Mouse (Mus musculus) midbrain, embryonic 13.5 days (tissue): ENCODE measurements around the gene Aif1. TPM values are rescaled to one million over a fixed set of nuclear protein-coding genes. Genes with fewer than 3 reads are reported as not detected.

Experiments used
- ATAC-seq: fragments of 200-750 bp; cut with Nextera tagmentation; 2 replicates; pipeline ENCODE4 v1.8.0; 2017; ENCODE audit warnings: mild to moderate bottlenecking, moderate TSS enrichment, moderate library complexity
- H3K27ac ChIP-seq: fragments of 300-500 bp; sonication (generic); 2 replicates; pipeline ENCODE4 v1.5.1; 2015; ENCODE audit warnings: inconsistent platforms, mild to moderate bottlenecking, moderate library complexity
- H3K27me3 ChIP-seq: fragments of 300-500 bp; sonication (generic); 2 replicates; pipeline ENCODE4 v1.6.1; 2015; ENCODE audit warnings: mild to moderate bottlenecking, inconsistent platforms
- H3K36me3 ChIP-seq: fragments of 300-500 bp; sonication (generic); 2 replicates; pipeline ENCODE4 v1.6.1; 2015; ENCODE audit warnings: mild to moderate bottlenecking, inconsistent platforms
- H3K4me1 ChIP-seq: fragments of 300-500 bp; sonication (generic); replicated peaks from 2 replicates; pipeline ENCODE4 v1.6.1; 2015; ENCODE audit warnings: inconsistent platforms
- H3K4me2 ChIP-seq: fragments of 300-500 bp; sonication (generic); replicated peaks from 2 replicates; pipeline ENCODE4 v1.6.1; 2015; ENCODE audit warnings: moderate library complexity, mild to moderate bottlenecking, inconsistent platforms
- H3K4me3 ChIP-seq: fragments of 300-500 bp; sonication (generic); replicated peaks from 2 replicates; pipeline ENCODE4 v1.5.1; 2015; ENCODE audit warnings: mild to moderate bottlenecking, inconsistent platforms
- H3K9ac ChIP-seq: fragments of 300-500 bp; sonication (generic); replicated peaks from 2 replicates; pipeline ENCODE4 v1.6.1; 2015; ENCODE audit warnings: mild to moderate bottlenecking, inconsistent platforms
- H3K9me3 ChIP-seq: fragments of 300-500 bp; sonication (generic); 2 replicates; pipeline ENCODE4 v1.6.1; 2016; ENCODE audit warnings: mild to moderate bottlenecking, inconsistent platforms
- WGBS: fragments of 180-500 bp; shearing (Covaris S2); methylation state at CpG from one replicate; pipeline ENCODE4 v1.1.7; 2015; 5-methylcytosine and 5-hydroxymethylcytosine counted together
- polyA plus RNA-seq: library from polyadenylated mRNA; unstranded; fragments of >200 nt; fragmentation: Nextera tagmentation; extraction: Ambion mirVana; gene quantifications from 2 replicates; pipeline ENCODE4 v1.2.1, GENCODE M21; 2015

Gene Aif1
- 4.9 and 7.0 TPM in 2 replicates for polyA plus RNA-seq

DNA sequence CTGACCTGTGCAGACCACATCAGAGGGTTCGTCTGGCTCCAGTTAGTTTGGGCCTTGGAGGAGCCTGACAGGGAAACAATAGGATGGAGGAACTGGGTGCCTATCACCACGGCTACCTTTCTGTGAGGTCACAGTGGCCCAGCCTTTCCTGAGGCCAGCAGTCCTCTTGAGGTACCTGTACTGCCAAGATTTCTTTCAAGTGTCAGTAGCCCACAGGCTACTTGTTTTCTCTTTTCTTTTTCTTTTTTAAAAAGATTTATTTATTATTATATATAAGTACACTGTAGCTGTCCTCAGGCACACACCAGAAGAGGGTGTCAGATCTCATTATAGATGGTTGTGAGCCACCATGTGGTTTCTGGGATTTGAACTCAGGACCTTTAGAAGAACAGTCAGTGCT is at the start of gene Aif1:
Gene Aif1, minus strand, starts transcription at position 101 of the 400 bp plus-strand sequence.
- no peak for ATAC-seq

GRCm38 (mm10) chr17:35225456-35225855 is 49.6 kb upstream of the Aif1 start:
- WGBS = 97% methylated on average over 5 of the region's 5 CpGs
- Histone ChIP-seq H3K9me3 (no peaks in the 10 kb centered on the region), H3K9ac (no peak overlapping the region), H3K27me3 (no peaks in the 10 kb centered on the region), H3K4me1 (no peaks in the 10 kb centered on the region), H3K4me2 (no peak overlapping the region), H3K4me3 (no peak overlapping the region), H3K36me3 (peaks cover 63% of the 10 kb centered on the region), H3K27ac (no peak overlapping the region)
- no peak for ATAC-seq

More for the DNA sequence above, at the start of gene Aif1:
- 0 out of 2 replicates have a peak within 1 kb of the TSS, but pooled peaks have one; percentile 1 for H3K9ac ChIP-seq
- no peaks in the 10 kb centered on the region for H3K36me3 ChIP-seq
- peaks cover 3% of the 10 kb centered on the region; the same call in 1 of the 2 replicates for H3K27me3 ChIP-seq
- WGBS = 33% methylated on average over 2 of the region's 2 CpGs
- no peak within 1 kb of the TSS for H3K4me3 ChIP-seq
- H3K27ac ChIP-seq = no peak within 1 kb of the TSS
- no peak within 1 kb of the TSS for H3K4me2 ChIP-seq
- H3K4me1 ChIP-seq = no peaks in the 10 kb centered on the region
- H3K9me3 ChIP-seq = no peaks in the 10 kb centered on the region

DNA sequence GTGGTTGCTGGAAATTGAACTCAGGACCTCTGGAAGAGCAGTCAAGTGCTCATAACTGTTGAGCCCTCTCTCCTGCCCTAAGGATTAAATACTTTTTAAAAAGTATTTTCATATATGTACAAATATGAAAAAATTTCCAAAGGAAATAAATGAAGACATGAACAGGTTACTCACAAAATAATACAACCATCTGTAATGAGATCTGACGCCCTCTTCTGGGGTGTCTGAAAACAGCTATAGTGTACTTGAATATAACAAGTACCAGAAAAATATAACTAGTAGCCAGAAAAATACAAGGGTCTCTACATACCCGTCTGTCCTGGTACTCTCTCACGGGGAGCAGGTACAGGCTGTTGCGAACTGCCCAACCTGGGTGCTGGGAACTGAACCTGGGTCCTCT is 48.8 kb upstream of the Aif1 start:
- H3K36me3 ChIP-seq = peaks cover 64% of the 10 kb centered on the region
- no peak overlapping the region for H3K27ac ChIP-seq
- H3K4me3 ChIP-seq = no peak overlapping the region
- no peaks in the 10 kb centered on the region for H3K27me3 ChIP-seq
- no peak overlapping the region for H3K9ac ChIP-seq
- no peaks in the 10 kb centered on the region for H3K9me3 ChIP-seq
- no peaks in the 10 kb centered on the region for H3K4me1 ChIP-seq
- no peak for ATAC-seq
- 93% methylated on average over 4 of the region's 4 CpGs for WGBS
- no peak overlapping the region for H3K4me2 ChIP-seq

- Histone ChIP-seq H3K4me3 (no peak overlapping the region), H3K36me3 (peaks cover 51% of the 10 kb centered on the region), H3K4me2 (no peak overlapping the region), H3K27me3 (no peaks in the 10 kb centered on the region), H3K4me1 (no peaks in the 10 kb centered on the region), H3K27ac (no peak overlapping the region), H3K9me3 (no peaks in the 10 kb centered on the region), H3K9ac (no peak overlapping the region)
- no peak for ATAC-seq
- 80% methylated on average over 6 of the region's 6 CpGs for WGBS
These were observed 46.4 kb upstream of the Aif1 start for GRCm38 (mm10) chr17:35222299-35222698.

DNA sequence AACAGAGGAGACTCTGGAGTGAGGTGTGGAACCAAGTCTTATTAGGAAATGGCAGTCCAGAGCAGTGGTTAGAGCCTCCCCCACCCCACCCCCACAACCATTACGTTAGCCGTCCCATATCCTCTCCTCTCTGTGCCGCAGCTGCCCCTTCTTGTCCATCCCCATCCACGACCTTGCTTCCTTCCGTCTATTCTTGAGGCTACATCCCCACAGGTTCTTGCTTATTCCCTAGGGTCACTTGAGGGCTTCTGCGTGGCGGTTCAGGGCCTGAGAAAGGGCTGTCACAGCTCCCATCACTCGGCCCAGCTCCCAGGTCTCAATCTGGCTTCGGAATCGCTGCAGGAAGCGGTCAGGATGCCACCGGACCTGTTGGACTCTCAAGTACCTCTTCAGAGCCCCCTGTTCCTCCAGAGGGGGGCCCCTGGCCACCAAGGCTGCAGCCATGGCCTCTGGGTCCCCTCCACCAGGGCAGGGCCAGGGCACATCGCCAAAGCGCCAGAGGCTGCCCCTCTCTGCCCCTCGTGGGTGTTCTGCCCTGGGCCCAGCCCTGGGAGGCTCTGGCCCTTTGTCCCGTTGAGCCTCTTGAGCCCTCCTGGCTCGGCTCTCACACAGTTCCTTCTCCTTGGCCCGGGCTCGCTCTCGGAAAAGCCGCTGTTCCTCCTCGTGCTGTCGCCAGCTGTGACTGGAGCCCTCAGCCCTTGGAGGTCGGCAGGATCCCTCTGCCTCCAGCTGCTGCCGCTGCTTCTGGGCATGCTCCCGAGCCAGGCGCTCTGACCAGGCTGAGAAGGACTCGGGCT is 44.5 kb upstream of the Aif1 start, which contains the start of gene Gm16181:
Gene Gm16181, plus strand, starts transcription at position 679 of the 797 bp plus-strand sequence.
- peak; percentile 30; the same call in 1 of the 2 replicates for ATAC-seq
- no peak within 1 kb of the TSS for H3K27ac ChIP-seq
- no peaks in the 10 kb centered on the region for H3K4me1 ChIP-seq
- no peaks in the 10 kb centered on the region for H3K27me3 ChIP-seq
- H3K9ac ChIP-seq = 0 out of 2 replicates have a peak within 1 kb of the TSS, but pooled peaks have one; percentile 14
- WGBS = 84% methylated on average over 28 of the region's 28 CpGs
- H3K9me3 ChIP-seq = no peaks in the 10 kb centered on the region
- peaks cover 44% of the 10 kb centered on the region for H3K36me3 ChIP-seq
- H3K4me2 ChIP-seq = no peak within 1 kb of the TSS
- no peak within 1 kb of the TSS for H3K4me3 ChIP-seq

DNA sequence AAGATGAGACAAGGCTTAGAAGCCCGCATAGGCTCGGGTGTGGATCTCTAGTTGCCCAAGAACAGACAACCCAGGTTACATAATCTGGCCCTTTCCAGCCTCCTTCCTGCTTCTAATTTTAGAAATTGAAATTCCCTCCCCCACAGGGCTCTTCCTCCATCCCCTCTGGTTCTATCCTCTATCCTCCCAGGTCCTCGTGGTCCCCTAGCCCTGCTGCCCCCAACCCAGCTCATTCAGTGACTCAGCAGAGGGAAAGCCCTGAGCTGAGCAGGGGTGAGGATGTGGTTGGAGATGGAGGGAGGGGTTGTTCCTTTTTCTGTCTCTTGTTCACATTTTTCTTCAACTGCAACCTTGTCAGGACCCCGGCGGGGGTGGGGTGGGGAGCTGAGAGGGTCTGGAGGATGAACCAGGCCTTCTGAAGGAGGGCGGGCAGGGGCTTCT is 43.8 kb upstream of the Aif1 start:
- Histone ChIP-seq H3K4me2 (no peak overlapping the region), H3K9me3 (no peaks in the 10 kb centered on the region), H3K4me3 (no peak overlapping the region), H3K27me3 (no peaks in the 10 kb centered on the region), H3K9ac (no peak overlapping the region), H3K36me3 (peaks cover 37% of the 10 kb centered on the region), H3K4me1 (no peaks in the 10 kb centered on the region), H3K27ac (no peak overlapping the region)
- WGBS = 93% methylated on average over 6 of the region's 6 CpGs
- ATAC-seq = no peak

DNA sequence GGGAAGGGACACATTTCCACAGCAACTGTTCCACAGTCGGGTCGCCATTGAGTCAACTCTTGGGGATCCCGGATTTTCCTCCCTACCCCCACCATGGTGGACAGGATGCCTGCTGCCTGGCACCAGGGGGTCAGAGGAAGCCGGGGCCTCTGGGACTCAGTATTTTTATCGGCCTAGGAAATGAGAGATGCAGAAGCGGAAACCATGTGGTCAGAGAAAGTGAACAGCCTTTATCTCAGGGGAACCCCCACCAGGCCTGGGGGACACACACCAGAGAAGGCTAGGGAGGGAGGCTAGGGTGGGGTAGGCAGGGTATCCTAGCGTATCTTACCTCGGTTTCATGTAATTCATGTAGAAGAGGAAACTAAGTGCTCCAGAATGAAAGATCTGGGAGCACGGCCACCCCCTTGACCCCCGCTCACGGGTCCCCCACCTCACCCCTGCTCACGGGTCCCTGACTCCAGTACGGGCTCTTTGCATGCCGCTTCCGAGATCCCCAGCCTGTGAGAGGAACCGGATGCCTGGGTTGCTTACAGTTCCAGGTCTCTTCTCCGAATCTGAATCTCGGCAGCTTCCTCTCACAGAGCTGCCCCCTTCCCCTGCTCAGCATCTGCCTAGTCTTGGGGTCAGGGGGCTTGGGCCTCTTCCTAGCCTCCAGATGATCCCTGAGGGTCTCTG is 42.8 kb upstream of the Aif1 start:
- H3K36me3 ChIP-seq = peaks cover 37% of the 10 kb centered on the region
- no peak for ATAC-seq
- no peak overlapping the region for H3K4me2 ChIP-seq
- no peak overlapping the region for H3K27ac ChIP-seq
- H3K9me3 ChIP-seq = no peaks in the 10 kb centered on the region
- 89% methylated on average over 18 of the region's 18 CpGs for WGBS
- H3K4me3 ChIP-seq = no peak overlapping the region
- no peaks in the 10 kb centered on the region for H3K27me3 ChIP-seq
- H3K4me1 ChIP-seq = no peaks in the 10 kb centered on the region
- H3K9ac ChIP-seq = no peak overlapping the region

DNA sequence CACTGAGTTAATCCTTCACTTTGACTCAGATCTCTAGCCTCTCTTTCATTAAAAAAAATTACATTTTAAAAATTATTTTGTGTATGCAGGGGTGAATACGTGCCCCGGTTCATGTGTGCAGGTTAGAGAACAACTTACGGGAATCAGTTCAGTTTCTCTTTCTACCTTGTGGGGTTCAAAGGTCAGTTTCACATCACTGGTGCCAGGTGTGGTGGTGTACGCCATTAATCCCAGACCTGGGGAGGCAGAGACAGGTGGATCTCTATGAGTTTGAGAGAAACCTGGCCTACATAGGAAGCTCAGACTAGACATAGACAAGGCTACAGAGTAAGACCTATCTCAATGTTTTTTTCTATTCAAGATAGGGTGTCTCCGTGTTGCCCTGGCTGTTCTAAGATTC is 37.2 kb upstream of the Aif1 start:
- no peaks in the 10 kb centered on the region for H3K9me3 ChIP-seq
- 92% methylated on average over 5 of the region's 5 CpGs for WGBS
- no peaks in the 10 kb centered on the region for H3K36me3 ChIP-seq
- no peaks in the 10 kb centered on the region for H3K4me1 ChIP-seq
- no peak overlapping the region for H3K9ac ChIP-seq
- H3K4me3 ChIP-seq = no peak overlapping the region
- H3K27me3 ChIP-seq = no peaks in the 10 kb centered on the region
- no peak for ATAC-seq
- H3K4me2 ChIP-seq = no peak overlapping the region
- no peak overlapping the region for H3K27ac ChIP-seq

DNA sequence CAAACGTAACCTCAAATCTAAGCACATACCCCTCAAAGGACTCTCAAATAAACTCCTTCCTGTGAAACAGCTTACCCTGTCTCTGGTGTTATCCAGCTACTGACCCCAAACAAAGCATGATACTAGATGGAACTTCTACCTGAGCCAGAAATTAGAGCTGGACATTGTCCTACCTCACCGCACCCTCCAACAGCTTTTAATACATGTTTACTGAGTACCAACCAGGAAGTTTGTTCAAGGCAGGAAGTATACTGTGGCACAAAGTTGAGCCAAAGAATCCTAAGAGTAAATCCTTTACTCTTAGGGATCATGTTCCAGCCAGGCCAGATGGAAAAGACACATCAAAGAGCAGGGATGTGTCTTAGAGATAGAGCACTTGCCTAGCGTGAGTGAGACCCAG is 34.7 kb upstream of the Aif1 start:
- Histone ChIP-seq H3K9ac (no peak overlapping the region), H3K4me3 (no peak overlapping the region), H3K4me1 (no peaks in the 10 kb centered on the region), H3K4me2 (no peak overlapping the region), H3K36me3 (no peaks in the 10 kb centered on the region), H3K27ac (no peak overlapping the region), H3K9me3 (no peaks in the 10 kb centered on the region), H3K27me3 (no peaks in the 10 kb centered on the region)
- ATAC-seq = no peak
- 84% methylated on average over 3 of the region's 3 CpGs for WGBS

GRCm38 (mm10) chr17:35209785-35210535 is 34.1 kb upstream of the Aif1 start:
- 70% methylated on average over 12 of the region's 12 CpGs for WGBS

GRCm38 (mm10) chr17:35205380-35205769 is 29.5 kb upstream of the Aif1 start:
- Histone ChIP-seq H3K36me3 (no peaks in the 10 kb centered on the region), H3K4me3 (no peak overlapping the region), H3K9ac (peak overlapping the region; percentile 51), H3K27me3 (peaks cover 36% of the 10 kb centered on the region), H3K27ac (no peak overlapping the region), H3K4me2 (no peak overlapping the region), H3K4me1 (no peaks in the 10 kb centered on the region), H3K9me3 (no peaks in the 10 kb centered on the region)
- WGBS = 62% methylated on average over 10 of the region's 10 CpGs
- ATAC-seq = no peak

More at GRCm38 (mm10) chr17:35209785-35210535, 34.1 kb upstream of the Aif1 start:
- Histone ChIP-seq H3K27ac (no peak overlapping the region), H3K4me2 (no peak overlapping the region), H3K27me3 (peaks cover 5% of the 10 kb centered on the region; the same call in 1 of the 2 replicates), H3K4me3 (no peak overlapping the region), H3K9ac (no peak overlapping the region), H3K36me3 (no peaks in the 10 kb centered on the region), H3K9me3 (no peaks in the 10 kb centered on the region), H3K4me1 (no peaks in the 10 kb centered on the region)
- ATAC-seq = no peak
